Mouse (Mus musculus) liver, embryonic 14.5 days (tissue): ENCODE measurements around the gene Krtap1-3.

ENCODE experiments used
- CTCF ChIP-seq: IDR thresholded peaks from 2 replicates; pipeline ENCODE4 v1.5.1; 2016; ENCODE audit warnings: antibody characterized with exemption, low read depth, control low read depth
- EP300 ChIP-seq: IDR thresholded peaks from 2 replicates; pipeline ENCODE4 v1.6.1; 2016; ENCODE audit warnings: antibody characterized with exemption, low read depth

DNA sequence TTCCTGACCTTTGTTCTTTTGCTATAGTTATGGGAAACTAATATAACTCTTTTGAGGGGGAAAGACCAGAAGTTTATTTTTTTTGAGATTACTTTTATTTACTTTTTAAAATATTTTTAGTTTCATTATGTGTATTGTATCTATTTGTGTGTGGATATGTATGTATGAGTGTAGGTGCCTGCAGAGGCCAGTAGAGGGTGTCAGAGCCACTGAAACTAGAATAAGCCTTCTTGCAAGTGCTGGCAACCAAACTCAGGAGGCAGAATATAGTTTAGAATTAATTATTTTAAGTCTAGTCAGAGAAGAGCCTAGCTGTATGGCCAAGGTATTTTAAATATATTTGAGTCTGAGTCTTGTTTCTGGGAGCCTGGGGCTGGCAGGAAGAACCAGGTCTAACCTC, 43.2 kb downstream of the Krtap1-3 start:
- TF ChIP-seq CTCF (no peak), EP300 (no peak)
